Mouse (Mus musculus) CD4-positive, CD25-positive, alpha-beta regulatory T cell, adult 2 months (primary cell): ENCODE measurements around the gene Epha6.
A peak's percentile ranks its signal among the peaks of the same experiment; 100 is the strongest.

Source experiments
- DNase-seq: peaks from one replicate; pipeline ENCODE4 v3.0.0-alpha.2; 2012; ENCODE audit warnings: low read depth, low spot score

Epha6 gene

DNA sequence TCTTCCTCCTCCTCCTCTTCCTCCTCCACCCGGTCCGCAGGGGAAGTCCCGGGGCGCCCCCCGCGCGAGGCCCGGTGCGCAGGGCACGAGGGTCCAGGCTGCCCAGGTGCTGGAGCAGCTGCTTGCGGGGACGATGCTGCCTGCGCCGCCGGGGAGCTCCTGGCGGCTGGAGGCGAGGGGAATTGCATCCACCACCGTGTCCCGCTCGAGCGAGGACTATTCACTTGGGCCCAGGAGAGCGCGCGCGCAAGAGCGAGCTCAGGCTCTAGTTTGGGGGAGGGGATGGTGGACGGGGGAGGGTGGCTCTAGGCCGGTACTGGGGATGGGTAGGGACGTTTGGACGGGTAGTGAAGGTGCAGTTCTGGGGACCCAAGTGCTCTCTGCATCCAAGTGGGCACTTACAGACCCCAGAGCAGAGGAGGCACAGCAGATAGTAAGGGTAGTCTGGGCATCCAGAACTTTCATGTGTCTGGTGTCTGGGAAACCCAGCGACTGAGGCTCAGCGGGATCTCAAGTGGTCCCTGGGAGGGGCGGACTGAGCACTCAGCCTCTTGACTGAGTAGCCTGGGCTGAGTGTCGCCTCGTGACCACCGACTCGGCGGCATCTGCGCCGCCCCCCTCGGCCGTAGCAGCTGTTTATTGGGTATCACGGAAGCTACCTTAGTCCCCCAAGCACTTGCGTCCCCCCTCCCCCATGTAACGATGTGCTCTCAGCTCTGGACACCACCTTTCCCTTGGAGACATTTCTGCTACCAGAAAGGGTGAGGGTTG, at the start of gene Epha6:
TSS of gene Epha6 (minus strand) at position 471 of the 771 bp plus-strand sequence.
- no peak for DNase-seq

DNA sequence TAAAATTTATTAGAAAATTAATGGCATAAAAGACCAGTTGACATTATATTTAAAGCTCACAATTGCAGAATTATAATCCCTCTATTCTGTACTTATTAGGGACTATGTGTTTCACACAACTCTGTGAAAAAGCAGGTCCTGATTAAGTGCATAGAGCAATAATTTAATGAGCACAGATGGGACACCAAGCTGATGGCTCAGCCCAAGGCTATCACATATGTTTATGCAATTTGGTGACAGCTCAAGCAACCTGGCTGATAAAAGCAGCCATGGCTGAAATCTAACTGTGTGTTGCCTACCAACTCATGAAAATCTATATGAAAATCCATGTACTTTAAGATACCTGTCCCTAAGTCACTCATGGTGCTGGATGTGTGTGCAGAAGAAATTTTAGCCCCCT, 46.4 kb upstream of the Epha6 start:
- no peak for DNase-seq

DNA sequence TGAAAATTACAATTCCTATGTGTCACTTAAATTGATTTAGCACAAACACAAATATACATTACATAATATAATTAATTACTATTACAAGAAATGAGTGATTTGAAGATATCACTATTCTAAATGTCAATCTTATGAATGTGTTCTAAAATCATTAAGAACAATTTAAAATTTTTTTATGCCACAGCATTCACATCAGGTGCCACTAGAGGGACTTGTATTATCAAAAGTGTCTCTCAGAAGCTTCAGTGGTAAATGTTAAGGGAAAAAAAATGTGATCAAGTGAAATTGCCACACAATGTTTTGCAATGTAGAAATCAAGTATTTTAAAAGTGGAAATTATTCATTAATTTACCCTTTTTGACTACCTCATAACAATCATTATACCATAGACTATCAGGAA, 22.8 kb upstream of the Epha6 start:
- no peak for DNase-seq

DNA sequence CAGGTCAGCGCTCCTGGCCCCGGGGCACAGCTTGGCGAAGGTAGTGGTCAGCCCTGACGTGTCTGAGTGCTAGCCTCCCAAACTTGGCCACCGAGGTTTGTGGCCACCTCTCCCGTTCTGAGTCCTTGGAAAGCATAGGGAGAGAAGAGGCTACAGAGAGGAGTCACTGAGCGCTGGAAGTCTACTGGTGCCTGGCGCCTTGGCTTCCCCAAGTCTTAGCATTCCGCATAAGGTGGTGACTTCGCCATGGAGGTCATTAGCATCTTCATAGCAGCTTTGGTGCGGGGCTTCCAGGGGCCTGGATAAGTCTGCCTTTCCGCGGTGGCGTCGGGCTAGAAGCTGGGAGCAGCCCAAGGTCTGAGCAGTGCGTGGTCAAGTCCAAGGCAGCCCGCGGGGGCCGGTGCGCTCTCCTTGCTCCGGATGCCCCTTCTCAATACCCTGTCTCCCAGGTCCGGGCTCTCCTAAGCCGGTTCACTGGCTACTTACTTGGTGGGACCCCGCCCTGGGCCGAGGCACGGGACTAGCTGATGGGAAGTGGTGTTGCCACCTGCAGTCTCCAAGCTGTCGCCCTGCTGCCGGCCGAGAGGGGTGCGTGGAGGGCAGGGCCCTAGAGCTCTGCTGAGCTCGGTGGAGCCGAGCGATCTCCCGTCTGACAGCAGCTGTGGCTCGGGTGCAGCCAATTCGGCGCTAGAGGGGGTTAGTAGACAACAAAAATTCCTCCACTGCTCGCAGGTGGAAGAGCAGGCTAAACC, 677 bp upstream of the Epha6 start:
- no peak for DNase-seq

DNA sequence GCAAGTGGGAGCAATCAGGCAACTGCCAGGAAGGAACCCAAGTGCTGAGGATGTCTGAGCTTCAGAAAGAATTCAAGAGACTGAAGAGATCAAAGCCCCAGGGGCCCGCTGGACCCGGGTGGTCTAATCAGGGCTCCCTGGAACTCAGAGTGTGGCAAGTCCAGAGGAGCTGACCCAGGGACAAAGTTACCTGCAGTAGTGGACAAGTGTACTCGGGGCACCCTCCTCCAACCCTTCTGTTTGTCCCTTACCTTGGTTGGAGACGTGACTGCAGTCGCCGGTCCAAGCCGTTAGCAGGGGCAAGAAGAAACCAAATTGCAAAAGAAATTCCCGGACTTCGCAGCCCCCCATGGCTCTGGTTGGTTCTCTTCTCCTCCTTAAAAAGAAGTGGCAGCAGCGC, 718 bp downstream of the Epha6 start:
- DNase-seq, result no peak

DNA sequence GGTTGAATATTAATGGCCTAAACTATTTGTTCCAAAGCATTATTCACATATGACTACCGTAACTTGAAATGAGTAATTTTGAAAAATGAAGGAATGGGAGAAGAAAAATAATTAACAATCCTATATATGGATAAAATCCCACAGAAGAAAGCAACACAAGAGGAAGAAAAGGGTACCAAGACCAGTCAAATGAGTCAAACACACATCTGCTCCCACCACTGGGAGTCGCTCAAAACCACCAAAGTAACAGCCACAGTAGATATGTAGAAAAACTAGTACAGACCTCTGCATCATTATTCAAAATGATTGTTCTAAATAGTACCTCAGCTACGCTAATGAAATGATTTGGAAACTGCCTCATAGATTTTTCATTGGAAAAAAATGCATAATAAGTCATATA, 20.0 kb downstream of the Epha6 start:
- no peak for DNase-seq

DNA sequence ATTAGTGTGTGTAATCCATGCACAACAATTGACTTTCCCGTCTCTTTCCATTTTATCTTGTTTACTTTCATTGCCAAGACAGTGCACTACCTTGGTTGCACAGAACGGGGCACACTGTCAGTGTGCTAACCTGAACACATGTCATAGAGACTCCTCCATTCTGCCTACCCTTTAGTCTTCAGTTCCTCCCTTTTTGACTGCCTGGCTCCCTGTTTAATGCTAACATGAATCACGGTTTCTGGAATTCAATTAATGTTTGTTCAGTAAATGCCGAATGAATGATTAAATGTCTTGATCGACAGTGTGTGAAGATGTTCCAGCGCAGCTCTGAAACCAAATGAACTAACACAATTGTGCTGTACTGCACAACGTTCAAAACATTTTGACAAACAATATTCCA, 20.6 kb downstream of the Epha6 start:
- DNase-seq, result no peak

DNA sequence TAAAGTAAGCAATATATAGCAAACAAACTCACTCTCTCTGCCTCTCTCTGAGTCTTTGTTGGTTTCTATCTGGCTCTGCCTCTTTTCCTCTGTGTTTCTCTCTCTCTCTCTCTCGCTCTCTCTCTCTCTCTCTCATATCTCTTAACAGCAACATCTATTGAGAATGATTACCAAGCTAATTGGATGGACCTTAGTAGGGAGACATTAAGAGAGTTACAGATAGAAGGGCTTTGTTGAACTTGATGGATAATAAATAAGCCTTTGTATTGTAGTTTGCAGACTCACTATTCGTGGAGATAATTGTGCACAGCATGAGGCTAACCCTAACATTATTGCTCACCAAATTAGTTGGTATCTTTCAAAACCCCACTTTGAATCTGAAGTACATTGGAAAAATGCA, 34.8 kb downstream of the Epha6 start:
- no peak for DNase-seq

DNA sequence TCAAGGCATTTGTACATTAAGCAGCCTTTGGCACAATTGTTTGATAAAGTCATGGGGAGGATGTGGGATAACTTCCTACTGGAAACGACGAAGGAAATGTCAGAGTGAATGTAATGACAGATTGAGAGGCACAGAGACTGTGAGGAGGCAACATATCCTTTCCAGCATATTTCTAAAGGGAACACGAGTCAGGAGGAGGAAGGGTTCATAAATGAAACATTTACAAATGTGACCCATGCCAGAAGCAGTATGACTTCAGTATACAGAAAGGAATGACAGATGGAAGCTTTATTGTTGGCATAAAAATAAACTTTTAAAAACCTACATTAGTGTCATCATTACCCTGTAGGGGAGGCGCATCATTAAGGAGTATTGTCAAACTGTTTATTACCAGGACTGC, 60.9 kb downstream of the Epha6 start:
- no peak for DNase-seq

DNA sequence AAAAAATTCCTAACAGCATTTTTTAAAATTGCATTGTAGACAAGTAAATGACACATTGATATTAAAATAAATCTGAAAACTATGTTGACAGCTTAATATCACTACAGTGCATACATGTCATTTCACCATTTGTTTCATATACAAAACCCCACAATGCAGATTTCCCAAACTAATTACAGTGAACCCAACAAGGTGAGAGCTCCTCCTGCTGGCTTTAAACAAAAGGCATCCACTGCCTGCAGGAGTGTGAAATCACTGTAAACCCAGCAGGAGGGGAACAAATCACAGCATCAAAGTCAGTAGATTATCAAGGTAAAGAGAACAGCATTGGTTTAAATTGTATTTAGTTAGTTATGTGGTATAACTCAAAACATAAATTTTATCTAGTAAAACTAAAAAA, 67.1 kb downstream of the Epha6 start:
- no peak for DNase-seq

DNA sequence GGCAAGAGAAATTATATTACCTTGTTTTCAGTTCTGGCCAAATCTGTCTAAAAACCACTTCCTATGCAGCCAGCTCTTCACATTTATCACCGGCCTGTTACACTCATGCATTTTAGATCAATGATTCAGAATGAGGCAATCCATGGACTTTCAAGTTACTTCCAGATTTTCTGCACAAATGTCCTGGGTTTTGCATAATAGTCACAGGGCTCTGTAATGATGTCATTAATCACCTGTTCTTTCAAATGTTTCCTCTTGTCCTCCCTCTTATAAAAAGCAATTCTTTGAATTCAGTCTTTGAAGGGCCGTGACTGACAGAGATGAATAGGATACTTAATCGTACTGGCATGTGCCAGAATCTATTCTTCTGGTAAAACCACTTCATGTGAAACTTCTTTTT, 95.6 kb downstream of the Epha6 start:
- DNase-seq, result no peak

DNA sequence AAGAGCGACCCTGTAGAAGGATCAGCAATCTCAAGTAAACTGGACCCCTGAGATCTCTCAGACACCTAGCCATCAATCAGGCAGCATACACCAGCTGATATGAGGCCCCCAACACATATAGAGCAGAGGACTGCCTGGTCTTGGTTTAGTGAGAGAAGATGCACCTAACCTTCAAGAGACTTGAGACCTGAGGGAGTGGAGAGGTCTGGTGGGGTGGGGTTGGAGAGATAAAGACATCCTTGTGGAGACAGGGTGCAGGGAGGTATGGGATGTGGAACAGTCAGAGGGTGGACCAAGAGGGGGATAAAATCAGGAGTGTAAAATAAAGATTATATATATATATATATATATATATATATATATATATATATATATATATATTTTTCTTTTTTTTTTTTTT, 105.8 kb downstream of the Epha6 start:
- no peak for DNase-seq

DNA sequence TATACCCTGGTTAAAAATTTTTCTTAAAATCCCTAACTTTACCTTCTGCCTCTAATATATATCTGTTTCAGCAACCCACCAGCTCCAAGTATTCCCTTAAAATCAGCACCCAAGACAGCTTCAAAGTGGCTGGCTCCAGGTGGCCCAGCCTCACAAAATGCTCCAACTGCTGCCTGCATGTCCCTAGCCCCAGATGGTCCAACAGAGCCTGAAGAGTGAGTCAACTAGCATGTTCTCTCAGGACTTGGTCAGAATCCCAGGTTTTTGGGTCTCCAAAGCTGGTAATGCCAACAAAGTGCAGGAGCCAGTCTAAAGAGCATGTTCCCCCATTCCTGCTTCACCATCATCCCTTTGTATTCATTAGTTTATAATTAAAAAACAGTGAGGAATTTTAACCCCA, 129.6 kb downstream of the Epha6 start:
- no peak for DNase-seq

DNA sequence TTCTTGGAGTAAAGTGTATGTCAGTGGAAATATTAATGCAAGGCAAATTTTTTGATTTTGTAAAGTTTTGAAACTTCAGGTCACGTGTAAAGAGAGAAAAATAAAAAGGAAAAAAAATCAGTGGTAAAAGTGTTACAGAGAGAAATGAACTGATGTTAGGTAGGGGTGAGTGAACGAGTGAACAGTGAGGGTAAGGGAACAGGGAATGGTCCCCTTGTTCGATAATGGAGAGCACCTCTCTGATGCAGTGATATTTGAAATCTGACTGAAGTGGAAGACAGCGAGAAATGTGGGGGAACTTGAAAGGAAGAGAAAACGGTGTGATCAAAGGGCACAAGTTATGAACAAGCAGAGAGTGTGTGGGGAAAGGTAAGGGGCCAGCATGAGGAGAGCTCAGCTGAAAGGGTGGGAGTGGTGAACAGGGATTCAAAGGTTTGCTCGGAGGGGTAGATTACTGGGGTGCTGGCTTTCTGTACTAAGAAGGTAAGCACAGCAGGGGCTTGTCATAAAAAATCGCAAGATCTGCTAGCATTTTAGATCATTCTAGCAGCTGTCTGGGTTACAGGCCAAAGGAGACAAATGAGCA, 137.0 kb downstream of the Epha6 start:
- DNase-seq, result no peak

DNA sequence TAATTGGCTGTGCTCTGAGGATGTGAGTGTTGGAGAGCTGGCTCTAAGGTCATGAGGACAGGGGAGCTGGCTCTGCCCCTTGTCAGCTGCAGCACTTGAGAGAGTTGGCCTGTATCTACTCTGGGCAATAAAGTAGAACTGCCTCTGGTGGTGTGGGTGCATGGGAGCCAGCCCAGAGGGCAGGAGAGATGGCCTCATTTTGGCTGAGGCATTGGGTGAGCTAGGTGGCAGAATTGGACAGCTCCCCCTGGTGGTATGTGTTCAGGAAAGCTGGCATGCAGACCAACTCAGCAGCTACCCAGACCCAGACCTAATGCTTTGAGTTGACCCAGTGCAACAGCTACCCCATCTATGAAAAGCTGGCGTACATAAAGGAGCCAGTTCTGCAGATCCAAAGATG, 170.0 kb downstream of the Epha6 start:
- peak; percentile 1 for DNase-seq

DNA sequence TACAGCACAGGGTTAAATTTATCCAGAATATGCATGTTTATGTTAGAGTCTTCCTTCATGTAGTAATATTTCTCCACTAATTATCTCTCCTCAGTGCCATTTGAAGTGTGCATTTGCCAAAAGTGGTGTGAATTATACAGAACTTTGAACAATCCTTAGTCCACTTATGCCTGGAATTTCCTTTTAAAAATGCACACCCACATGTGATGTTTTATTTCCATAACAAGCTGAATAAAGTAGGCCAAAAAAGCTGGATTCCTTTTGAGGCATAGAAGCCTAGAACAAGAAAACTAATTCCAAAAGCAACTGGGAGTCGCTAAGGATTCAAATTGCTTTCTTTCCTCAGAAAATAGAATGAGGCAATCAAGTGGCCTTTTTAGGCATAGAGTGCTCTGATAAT, 171.1 kb downstream of the Epha6 start:
- no peak for DNase-seq

DNA sequence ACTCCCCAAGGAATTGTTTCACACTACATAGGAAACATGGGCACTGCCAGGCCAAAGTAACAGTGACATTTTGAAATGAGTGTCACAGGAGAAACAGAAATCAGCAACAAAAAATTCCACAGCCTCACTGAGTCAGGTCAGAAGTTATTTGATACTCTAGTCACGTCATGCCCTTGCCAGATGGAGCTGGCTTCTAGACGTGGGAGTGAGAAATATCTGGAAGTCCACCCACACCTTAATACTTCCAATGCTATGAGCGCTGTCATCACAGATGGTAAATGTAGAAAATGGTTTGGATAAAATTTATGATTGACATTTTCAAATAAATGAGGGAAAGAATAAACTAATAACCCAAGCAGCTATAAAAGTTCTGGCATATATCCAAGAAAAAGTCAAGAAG, 210.0 kb downstream of the Epha6 start:
- DNase-seq, result no peak

DNA sequence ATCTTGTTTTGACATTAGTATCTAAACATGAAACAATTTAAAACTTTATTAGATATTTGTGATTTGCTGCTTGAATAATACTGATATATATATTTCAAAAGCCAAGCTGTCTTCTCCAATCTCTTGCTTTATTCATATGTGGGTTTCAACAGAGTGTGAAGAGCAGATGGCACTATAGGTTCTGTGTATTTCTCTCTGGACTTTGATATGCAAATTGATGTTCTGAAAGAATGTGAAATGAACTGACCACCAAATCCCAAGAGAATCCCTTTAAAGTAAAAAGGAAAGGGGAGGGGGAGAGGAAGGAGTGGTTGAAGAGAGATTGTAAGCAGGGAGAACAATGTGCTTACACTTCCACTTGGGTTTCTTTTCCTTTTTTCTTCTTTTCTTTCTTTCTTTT, 212.4 kb downstream of the Epha6 start:
- no peak for DNase-seq

DNA sequence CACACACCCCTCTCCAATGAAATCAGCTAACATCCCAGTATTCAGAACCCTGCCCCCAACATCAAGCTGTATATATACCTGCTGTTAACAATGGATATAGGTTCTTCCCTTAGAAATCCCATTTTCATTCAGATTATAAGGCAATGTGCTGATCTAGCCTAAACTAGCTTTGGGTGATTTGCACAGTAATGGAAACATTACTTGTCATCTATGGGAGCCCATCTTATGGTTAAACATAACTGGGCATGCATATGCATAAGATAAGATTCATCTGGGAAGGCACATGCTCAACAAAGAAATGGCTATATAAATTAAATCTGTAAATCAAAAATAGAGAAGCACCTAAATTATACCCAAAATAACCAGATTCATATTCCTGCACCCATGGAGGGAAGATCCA, 230.2 kb downstream of the Epha6 start:
- DNase-seq, result no peak

DNA sequence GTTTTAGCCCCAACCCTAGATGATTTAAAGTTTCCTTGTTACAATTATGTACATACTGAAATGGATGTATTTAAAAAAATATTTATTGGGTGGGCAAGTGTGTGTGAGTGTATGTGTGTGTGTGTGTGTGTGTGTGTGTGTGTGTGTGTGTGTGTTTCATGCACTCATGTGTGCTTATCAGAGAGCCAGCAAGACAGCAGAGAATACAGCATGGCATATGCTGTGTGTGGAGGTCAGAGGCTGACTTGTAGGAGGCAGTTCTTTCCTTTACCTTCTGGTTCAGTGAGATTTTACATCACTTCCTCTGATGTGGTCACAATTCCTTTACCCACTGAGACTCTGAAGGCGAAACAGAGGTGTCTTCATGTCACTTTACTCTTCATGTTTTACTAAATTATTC, 321.4 kb downstream of the Epha6 start:
- no peak for DNase-seq

DNA sequence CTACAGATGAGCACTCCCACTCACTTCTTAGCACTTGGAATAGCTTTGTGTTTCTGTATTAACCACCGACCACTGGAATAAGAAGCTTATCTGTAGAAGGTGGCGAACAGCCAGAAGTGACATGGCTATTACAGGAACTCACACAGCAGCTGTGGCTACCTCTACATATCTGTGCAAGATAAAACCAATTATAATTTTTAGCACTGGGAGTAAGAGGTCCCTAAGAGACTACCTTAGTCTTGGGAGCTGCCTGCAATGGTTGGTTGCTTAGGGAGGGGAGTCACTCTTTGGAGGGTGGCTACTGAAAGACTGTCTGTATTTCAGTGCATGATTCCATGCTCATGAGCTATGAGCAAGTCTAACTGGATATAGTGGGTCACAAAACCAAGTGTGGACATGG, 331.2 kb downstream of the Epha6 start:
- no peak for DNase-seq

DNA sequence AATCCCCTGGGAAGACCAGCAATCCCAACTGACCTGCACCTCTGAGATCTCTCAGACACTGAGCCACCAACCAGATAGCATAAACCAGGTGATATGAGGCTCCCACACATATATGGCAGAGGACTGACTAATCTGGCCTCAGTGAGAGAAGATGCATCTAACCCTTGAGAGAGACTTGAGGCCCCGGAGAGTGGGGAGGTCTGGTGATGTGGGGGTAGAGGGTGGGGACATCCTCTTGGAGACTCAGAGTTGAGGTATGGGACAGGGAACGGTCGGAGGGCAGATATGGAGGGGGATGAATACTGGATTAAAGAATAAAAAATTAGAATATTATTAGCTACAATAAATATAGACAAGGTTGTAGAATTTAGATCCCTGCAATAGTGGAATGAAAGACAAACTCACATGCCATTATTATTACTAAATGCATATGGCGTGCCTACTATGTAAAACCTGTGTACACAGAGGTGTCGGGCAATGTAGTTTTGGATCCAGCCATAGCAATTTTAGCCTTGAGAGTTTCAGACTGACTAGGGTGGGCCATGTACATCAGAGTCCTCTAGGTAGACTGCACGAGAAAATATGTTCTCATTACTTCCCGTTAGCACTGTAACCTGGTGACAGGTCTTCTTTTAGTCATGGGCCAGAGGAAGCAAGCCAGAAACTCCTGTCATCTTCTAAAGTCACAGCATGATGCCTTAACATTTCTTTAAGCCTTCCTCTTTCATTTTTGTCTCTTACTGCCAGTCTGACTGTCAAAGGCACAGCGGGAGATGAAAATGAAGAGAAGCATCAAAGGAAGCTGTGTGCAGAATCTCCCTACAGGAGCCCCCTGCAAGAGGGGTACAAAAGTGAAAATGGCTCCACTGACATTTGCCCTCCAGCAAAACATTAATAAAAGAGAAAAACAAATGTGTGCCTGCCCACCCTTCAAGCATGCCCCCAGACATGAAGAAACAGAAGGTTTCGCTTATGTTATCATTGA, 338.7 kb downstream of the Epha6 start:
- no peak for DNase-seq
